Mouse (Mus musculus) forebrain, embryonic 11.5 days (tissue): ENCODE results near the gene Lasp1. TPM values are rescaled to one million over a fixed set of nuclear protein-coding genes. Genes with fewer than 3 reads are reported as not detected.

Experiments
- ATAC-seq: fragments of 200-750 bp; cut with Nextera tagmentation; replicated peaks from 2 replicates; pipeline ENCODE4 v1.8.0; 2017; ENCODE audit warnings: moderate TSS enrichment; ENCODE audit not compliant: low FRiP score
- DNase-seq: peaks from one replicate; pipeline ENCODE4 v3.0.0-alpha.2; 2017; ENCODE audit warnings: low spot score
- H3K27ac ChIP-seq: fragments of 300-500 bp; sonication (generic); 2 replicates; pipeline ENCODE4 v1.5.1; 2014; ENCODE audit warnings: low read depth, low read length
- H3K27me3 ChIP-seq: fragments of 300-500 bp; sonication (generic); 2 replicates; pipeline ENCODE4 v1.6.1; 2014; ENCODE audit warnings: mild to moderate bottlenecking, low read length, mixed read lengths; ENCODE audit not compliant: control insufficient read depth, insufficient read depth
- H3K36me3 ChIP-seq: fragments of 300-500 bp; sonication (generic); 2 replicates; pipeline ENCODE4 v1.6.1; 2014; ENCODE audit warnings: mild to moderate bottlenecking, low read length, moderate library complexity, mixed read lengths; ENCODE audit not compliant: control insufficient read depth, insufficient read depth
- H3K4me1 ChIP-seq: fragments of 300-500 bp; sonication (generic); replicated peaks from 2 replicates; pipeline ENCODE4 v1.6.1; 2014; ENCODE audit warnings: low read length, mixed read lengths; ENCODE audit not compliant: control insufficient read depth, insufficient read depth
- H3K4me2 ChIP-seq: fragments of 300-500 bp; sonication (generic); 2 replicates; pipeline ENCODE4 v1.6.1; 2014; ENCODE audit warnings: low read depth, mild to moderate bottlenecking, low read length, moderate library complexity, mixed read lengths; ENCODE audit not compliant: severe bottlenecking
- H3K4me3 ChIP-seq: fragments of 300-500 bp; sonication (generic); 2 replicates; pipeline ENCODE4 v1.5.1; 2014; ENCODE audit warnings: low read depth, low read length
- H3K9ac ChIP-seq: fragments of 300-500 bp; sonication (generic); 2 replicates; pipeline ENCODE4 v1.6.1; 2014; ENCODE audit warnings: low read length
- H3K9me3 ChIP-seq: fragments of 300-500 bp; sonication (generic); 2 replicates; pipeline ENCODE4 v1.6.1; 2016; ENCODE audit warnings: low read length, mixed read lengths; ENCODE audit not compliant: control insufficient read depth
- WGBS: fragments of 180-500 bp; shearing (Covaris S2); extraction: QIAGEN DNeasy Blood & Tissue Kit; methylation state at CpG from one replicate; pipeline ENCODE4 v1.1.7; 2014; 5-methylcytosine and 5-hydroxymethylcytosine counted together
- polyA plus RNA-seq: library from polyadenylated mRNA; unstranded; fragments of >200 nt; fragmentation: Nextera tagmentation; extraction: Ambion mirVana; gene quantifications from 2 replicates; pipeline ENCODE4 v1.2.1, GENCODE M21; 2014

Gene Lasp1
- polyA plus RNA-seq, result 77.6 and 77.8 TPM in 2 replicates

DNA sequence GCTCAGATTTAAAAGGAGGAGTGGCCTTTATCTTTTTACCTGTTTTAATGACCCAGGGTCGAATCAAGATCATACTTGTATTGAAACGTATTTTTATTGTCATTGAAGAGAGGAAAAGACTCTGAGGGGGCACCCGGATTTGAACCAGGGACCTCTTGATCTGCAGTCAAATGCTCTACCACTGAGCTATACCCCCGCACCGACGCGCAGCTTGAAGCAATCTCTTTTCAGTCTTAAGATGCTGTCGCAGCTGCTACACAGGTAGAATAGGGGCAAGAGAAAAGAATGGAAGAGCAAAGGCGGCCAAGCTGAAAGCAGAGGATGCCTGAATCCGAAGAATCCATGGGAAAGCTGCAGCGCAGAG is at the start of gene Lasp1:
TSS of gene Lasp1 (plus strand) at position 219 of the 364 bp plus-strand sequence.
- peaks cover 10% of the 10 kb centered on the region for H3K4me1 ChIP-seq
- H3K9ac ChIP-seq, result peak within 1 kb of the TSS; percentile 83
- H3K36me3 ChIP-seq, result no peaks in the 10 kb centered on the region
- ATAC-seq, result peak; percentile 58
- WGBS, result 1% methylated on average over 11 of the region's 11 CpGs
- peak within 1 kb of the TSS; percentile 72 for H3K4me3 ChIP-seq
- no peaks in the 10 kb centered on the region for H3K9me3 ChIP-seq
- H3K27me3 ChIP-seq, result no peaks in the 10 kb centered on the region
- H3K4me2 ChIP-seq, result peak within 1 kb of the TSS; percentile 76
- peak within 1 kb of the TSS; percentile 55 for H3K27ac ChIP-seq
- peak; percentile 94 for DNase-seq

DNA sequence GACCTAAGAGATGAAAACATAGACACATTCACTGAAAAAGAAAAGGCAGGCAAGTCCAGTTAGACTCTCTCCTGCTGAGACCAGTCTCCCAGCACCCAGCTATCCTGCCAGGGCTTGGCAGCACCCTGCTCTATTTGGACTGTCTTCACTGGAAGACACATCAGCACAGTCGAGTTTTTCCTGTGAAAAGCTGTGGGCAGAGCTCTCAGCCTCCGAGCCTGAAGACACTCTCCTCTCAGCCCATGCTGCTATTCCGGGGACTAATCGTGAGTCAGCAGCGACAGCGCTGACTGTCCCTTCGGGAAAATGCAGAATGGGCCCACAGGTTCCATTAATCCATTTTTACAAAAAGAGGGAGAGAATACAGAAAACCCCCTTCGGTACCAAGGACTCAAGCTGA is 45.5 kb upstream of the Lasp1 start:
- H3K4me2 ChIP-seq, result no peak overlapping the region
- no peak for DNase-seq
- H3K27ac ChIP-seq, result no peak overlapping the region
- no peaks in the 10 kb centered on the region for H3K9me3 ChIP-seq
- no peaks in the 10 kb centered on the region for H3K4me1 ChIP-seq
- H3K27me3 ChIP-seq, result no peaks in the 10 kb centered on the region
- no peak for ATAC-seq
- H3K36me3 ChIP-seq, result peaks cover 9% of the 10 kb centered on the region
- no peak overlapping the region for H3K9ac ChIP-seq
- no peak overlapping the region for H3K4me3 ChIP-seq
- 92% methylated on average over 8 of the region's 8 CpGs for WGBS

DNA sequence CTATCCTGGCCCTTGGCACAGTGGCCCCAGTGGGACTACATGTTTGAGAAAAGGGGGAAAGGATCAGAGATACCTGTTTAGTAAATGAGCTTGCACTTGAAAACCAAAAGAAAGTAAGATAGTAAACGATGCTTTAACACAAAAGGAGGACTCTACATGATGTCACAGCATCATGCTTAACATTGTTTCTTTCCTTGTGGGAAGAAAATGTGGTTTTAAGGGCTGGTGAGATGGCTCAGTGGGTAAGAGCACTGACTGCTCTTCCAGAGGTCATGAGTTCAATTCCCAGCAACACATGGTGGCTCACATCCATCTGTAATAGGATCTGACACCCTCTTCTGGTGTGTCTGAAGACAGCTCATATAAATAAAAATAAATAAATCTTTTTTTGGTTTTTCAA is 40.7 kb upstream of the Lasp1 start:
- no peaks in the 10 kb centered on the region; the same call in 1 of the 2 replicates for H3K36me3 ChIP-seq
- no peaks in the 10 kb centered on the region for H3K4me1 ChIP-seq
- ATAC-seq (no peak), DNase-seq (no peak)
- H3K9ac ChIP-seq, result no peak overlapping the region
- no peaks in the 10 kb centered on the region for H3K9me3 ChIP-seq
- H3K4me3 ChIP-seq, result no peak overlapping the region
- WGBS, result 88% methylated on average over 1 of the region's 1 CpGs
- no peak overlapping the region for H3K4me2 ChIP-seq
- H3K27me3 ChIP-seq, result no peaks in the 10 kb centered on the region
- no peak overlapping the region for H3K27ac ChIP-seq

DNA sequence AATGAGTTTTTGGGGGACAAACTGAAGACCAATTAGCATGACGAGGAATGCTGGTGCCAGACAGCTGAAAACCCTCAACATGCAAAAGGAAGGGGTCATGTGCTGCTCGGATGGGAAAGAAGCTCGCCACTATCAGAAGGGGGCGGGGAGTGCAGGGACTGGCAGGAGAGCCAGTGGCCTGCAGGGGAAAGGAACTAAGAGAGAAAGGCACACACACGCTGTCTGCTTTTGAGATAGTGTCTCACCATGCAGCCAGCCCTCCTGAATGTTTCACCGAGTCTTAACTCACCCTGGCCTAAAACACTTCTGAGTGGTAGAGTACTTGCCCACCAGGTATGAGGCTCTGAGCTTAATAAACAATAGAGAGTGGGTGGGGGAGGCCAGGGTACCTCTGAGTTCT is 39.9 kb upstream of the Lasp1 start:
- Histone ChIP-seq H3K4me2 (no peak overlapping the region), H3K9me3 (no peaks in the 10 kb centered on the region), H3K27ac (no peak overlapping the region), H3K4me1 (no peaks in the 10 kb centered on the region), H3K27me3 (no peaks in the 10 kb centered on the region), H3K36me3 (no peaks in the 10 kb centered on the region; the same call in 1 of the 2 replicates), H3K9ac (no peak overlapping the region), H3K4me3 (no peak overlapping the region)
- no peak for DNase-seq
- 89% methylated on average over 6 of the region's 6 CpGs for WGBS
- ATAC-seq, result no peak

DNA sequence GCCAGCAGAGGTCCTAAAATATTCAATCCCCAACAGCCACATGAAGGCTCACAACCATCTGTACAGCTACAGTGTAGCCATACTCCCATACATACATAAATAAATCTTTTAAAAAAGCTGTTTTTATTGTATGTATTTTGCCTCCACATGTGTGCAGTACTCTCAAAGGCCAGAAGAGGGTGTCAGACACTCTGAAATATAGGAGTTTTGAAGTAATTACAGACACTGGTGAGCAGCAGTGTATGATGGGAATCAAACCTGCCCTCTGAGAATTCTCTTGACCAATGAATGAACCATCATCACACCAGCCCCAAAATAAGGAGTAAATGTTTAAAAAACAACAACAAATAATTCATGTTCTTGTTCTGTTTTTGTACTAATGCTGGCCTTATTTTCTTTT is 37.2 kb upstream of the Lasp1 start:
- Histone ChIP-seq H3K36me3 (no peaks in the 10 kb centered on the region; the same call in 1 of the 2 replicates), H3K4me1 (peaks cover 7% of the 10 kb centered on the region; the same call in 1 of the 2 replicates), H3K4me3 (no peak overlapping the region), H3K9ac (no peak overlapping the region), H3K27me3 (no peaks in the 10 kb centered on the region), H3K4me2 (no peak overlapping the region), H3K9me3 (no peaks in the 10 kb centered on the region), H3K27ac (no peak overlapping the region)
- DNase-seq (no peak), ATAC-seq (no peak)

DNA sequence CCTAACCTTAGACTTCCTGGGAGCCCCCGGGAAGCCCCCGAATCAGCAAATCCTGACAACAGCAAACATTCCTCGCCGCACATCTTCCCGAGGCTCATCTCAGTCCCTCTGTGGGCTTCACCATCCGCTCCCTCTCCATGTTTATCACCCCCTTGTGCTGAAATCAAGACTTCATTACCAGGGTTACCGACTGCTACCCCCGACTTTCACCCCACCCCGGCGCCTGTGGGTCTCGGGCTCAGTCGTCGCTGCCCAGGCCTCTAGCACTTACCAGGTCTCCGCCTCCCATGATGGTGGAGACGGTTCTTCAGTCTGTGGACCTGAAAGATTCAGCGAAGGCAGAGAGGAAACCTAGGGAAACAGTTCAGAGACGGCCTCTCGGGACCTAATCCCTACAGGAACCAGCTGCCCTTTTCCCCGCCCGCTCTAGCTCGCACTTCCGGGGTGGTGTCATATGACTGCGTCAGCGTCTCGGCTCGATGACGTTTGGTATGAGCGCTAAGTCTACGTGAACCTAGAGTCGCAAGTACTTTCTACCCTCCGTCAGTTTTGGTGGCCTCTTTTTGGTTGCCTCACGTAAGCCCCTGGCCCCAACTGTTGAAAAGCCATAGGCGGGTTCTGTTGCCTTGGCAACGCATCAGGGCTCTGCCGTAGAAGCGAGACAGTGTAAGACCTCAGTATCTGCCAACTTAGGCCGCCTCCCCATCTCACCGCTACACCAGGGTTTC is 32.5 kb upstream of the Lasp1 start, which contains the start of gene Cwc25:
TSS of gene Cwc25 (minus strand) at position 403 of the 728 bp plus-strand sequence.
- no peaks in the 10 kb centered on the region; the same call in 1 of the 2 replicates for H3K36me3 ChIP-seq
- H3K27ac ChIP-seq, result peak within 1 kb of the TSS; percentile 42
- H3K9me3 ChIP-seq, result no peaks in the 10 kb centered on the region
- peaks cover 7% of the 10 kb centered on the region; the same call in 1 of the 2 replicates for H3K4me1 ChIP-seq
- H3K9ac ChIP-seq, result peak within 1 kb of the TSS; percentile 74
- ATAC-seq, result peak; percentile 90
- H3K4me2 ChIP-seq, result peak within 1 kb of the TSS; percentile 83
- peak; percentile 96 for DNase-seq
- WGBS, result under 1% methylated on average over 38 of the region's 38 CpGs
- no peaks in the 10 kb centered on the region for H3K27me3 ChIP-seq
- H3K4me3 ChIP-seq, result peak within 1 kb of the TSS; percentile 65

DNA sequence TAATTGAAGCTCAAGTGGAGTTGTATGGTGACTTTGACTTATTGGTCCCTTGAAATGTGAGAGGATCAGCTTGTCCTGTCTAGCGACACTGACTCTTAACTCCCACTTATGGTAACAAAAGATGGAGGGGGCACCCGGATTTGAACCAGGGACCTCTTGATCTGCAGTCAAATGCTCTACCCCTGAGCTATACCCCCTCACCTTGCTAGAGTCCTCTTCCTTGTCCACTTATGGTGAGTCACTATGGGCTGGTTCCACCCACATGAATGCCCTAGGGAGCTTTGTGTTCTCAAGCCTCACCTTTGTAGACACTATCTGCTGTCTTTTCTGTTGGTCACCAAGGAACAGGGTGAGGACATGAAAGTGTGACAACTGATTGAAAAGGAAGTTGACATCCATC is 29.1 kb upstream of the Lasp1 start:
- Histone ChIP-seq H3K4me3 (no peak overlapping the region), H3K27ac (no peak overlapping the region), H3K9ac (no peak overlapping the region), H3K9me3 (no peaks in the 10 kb centered on the region), H3K36me3 (no peaks in the 10 kb centered on the region), H3K4me1 (peaks cover 7% of the 10 kb centered on the region; the same call in 1 of the 2 replicates), H3K27me3 (no peaks in the 10 kb centered on the region), H3K4me2 (no peak overlapping the region)
- WGBS, result 50% methylated on average over 2 of the region's 2 CpGs
- DNase-seq (no peak), ATAC-seq (no peak)

DNA sequence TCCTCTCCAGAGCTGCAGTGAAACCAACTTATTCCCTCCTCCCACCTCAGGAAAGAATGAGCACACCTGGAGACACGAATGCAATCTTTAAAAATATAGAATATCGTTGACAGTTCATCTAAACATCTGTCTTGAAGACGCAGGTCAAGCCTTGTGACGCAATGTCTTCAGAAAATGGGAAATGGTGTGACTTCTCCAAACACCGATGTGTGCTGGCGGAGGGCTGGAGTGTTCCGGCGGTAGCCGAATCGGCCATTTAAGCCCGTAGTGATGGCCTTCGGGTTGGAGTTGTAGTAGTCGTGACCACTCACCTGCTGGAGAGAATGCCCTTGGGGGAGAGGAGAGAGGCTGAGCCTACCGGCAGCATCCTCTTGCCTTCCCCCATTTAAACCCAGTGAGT is 27.4 kb upstream of the Lasp1 start:
- Histone ChIP-seq H3K4me1 (no peaks in the 10 kb centered on the region), H3K36me3 (no peaks in the 10 kb centered on the region), H3K9ac (no peak overlapping the region), H3K9me3 (no peaks in the 10 kb centered on the region), H3K27ac (no peak overlapping the region), H3K4me2 (no peak overlapping the region), H3K27me3 (no peaks in the 10 kb centered on the region), H3K4me3 (no peak overlapping the region)
- ATAC-seq, result no peak
- WGBS, result 83% methylated on average over 14 of the region's 14 CpGs
- no peak for DNase-seq

DNA sequence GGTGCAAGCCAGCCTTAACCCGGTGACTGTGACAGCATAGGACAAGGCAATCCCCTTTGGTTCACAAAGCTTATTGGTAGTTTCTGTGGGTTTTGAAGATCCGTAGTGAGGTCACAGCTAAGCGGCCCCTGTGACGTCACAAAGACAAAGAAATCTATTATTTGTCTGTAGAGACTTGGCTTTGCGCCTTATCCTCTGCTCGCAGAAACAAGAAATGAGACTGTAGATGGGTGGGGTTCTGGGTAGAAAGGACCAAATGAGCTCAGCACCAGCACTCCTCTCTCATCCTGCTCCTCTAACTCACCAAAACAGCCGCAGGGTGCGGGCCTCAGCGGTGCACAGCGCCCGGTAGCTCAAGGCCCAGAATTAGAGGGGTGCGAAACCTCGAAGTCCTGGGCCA is 23.6 kb upstream of the Lasp1 start:
- Histone ChIP-seq H3K4me3 (no peak overlapping the region), H3K4me2 (no peak overlapping the region), H3K4me1 (no peaks in the 10 kb centered on the region), H3K9ac (no peak overlapping the region), H3K9me3 (no peaks in the 10 kb centered on the region), H3K27me3 (no peaks in the 10 kb centered on the region), H3K27ac (no peak overlapping the region), H3K36me3 (peaks cover 14% of the 10 kb centered on the region)
- DNase-seq, result no peak
- WGBS, result 78% methylated on average over 13 of the region's 13 CpGs
- ATAC-seq, result no peak
